Mouse (Mus musculus): ENCODE data around the gene Gm20489. TPM values are rescaled to one million over a fixed set of nuclear protein-coding genes. Genes with fewer than 3 reads are reported as not detected.
A peak's percentile ranks its signal among the peaks of the same experiment; 100 is the strongest.

Gm20489 gene
- not detected in 2 replicates for polyA plus RNA-seq (2015; fragmentation: Nextera tagmentation; extraction: Ambion mirVana)

DNA sequence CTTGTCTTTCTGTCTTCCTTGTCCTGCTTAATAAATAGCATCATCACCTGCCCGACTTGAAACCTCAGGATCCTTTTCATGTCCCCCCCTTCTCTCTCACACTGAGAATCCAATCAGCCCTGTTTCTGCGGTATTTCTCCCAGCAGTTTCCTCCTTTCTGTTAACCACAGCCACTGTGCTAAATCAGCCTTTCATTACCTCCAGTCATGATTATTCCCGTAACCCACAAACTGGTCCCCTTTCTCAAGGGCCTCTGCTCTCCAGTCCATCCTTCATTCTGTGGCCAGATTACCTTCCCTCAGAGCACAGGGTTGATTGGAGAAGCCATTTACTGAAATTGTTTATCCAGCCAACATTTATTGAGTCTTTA, at the start of gene Gm20489:
Gene Gm20489 (minus strand): TSS at position 269 of the 370 bp plus-strand sequence.
- whole genome bisulfite sequencing, result 43% methylated on average over 3 of the region's 3 CpGs
- Histone ChIP-seq H3K9me3 (replicated peaks) (no peaks in the 10 kb centered on the region), H3K4me1 (no peaks in the 10 kb centered on the region), H3K4me3 (replicated peaks) (no peak within 1 kb of the TSS), H3K36me3 (no peaks in the 10 kb centered on the region), H3K4me2 (replicated peaks) (no peak within 1 kb of the TSS), H3K27ac (replicated peaks) (no peak within 1 kb of the TSS), H3K9ac (no peak within 1 kb of the TSS), H3K27me3 (no peaks in the 10 kb centered on the region)
- ATAC-seq (ENCODE audit: insufficient number of reproducible peaks, low FRiP score, low TSS enrichment, low read depth), result no peak

DNA sequence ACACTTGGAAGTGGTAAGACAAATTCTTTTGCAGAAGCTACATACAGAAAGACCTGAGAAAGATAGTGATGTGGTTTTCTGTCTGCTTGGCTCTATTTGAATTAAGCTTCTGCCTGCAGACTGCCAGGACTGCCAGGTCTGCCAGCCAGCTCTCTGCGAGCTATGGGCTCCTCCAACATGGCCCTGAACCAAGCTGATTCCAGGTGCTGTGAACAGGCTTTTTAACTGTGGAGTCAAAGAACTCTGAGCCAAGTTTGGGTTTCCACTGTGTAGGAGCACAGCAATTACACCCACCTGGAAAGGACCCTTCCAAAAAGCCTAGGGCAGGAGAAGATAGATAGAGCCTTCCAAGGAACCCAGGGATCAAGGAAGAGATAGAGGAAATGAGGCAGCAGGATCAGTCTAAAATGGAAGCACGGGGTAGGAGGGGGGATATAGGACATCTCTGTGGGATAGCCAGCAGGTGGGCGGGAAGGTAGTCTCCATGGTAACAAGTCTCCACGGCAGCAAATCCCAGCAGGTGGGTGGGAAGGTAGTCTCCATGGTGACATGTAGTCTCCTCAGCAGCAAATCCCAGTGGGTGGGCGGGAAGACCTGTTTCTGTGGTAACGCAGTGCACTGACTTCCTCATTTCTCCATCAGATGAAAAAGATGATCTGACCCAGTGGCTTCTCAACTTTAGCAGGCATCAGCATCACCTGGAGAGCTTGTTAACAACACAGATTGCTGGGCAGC, 45.0 kb upstream of the Gm20489 start:
- H3K9me3 ChIP-seq (replicated peaks), result no peaks in the 10 kb centered on the region
- WGBS, result 32% methylated on average over 6 of the region's 6 CpGs
- H3K36me3 ChIP-seq, result no peaks in the 10 kb centered on the region
- H3K4me2 ChIP-seq (replicated peaks), result no peak overlapping the region
- no peak for ATAC-seq (ENCODE audit: insufficient number of reproducible peaks, low FRiP score, low TSS enrichment, low read depth)
- 0 out of 2 replicates have a peak, but pooled peaks cover 8% of the 10 kb centered on the region for H3K27me3 ChIP-seq
- no peaks in the 10 kb centered on the region for H3K4me1 ChIP-seq
- H3K9ac ChIP-seq, result no peak overlapping the region
- no peak overlapping the region for H3K4me3 ChIP-seq (replicated peaks)
- H3K27ac ChIP-seq (replicated peaks), result no peak overlapping the region

DNA sequence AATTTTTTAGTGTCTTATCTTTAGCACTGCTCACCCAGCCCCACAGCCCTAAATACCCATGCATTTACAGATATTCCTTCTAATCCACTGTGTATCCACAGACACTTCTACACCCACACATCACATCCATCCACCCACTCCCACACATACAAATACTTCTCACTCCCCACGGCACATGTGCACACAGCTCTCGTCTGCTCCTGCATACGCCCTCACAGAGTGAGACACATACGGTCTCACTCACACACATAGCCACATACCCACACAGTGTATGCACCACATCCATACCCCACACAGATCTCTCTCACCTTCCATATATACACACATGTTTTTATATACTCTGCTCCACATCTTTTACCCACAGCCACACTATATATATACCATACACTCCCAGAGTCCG, 40.5 kb upstream of the Gm20489 start:
- Histone ChIP-seq H3K27ac (replicated peaks) (no peak overlapping the region), H3K9ac (no peak overlapping the region), H3K36me3 (no peaks in the 10 kb centered on the region), H3K4me2 (replicated peaks) (no peak overlapping the region), H3K4me1 (no peaks in the 10 kb centered on the region), H3K9me3 (replicated peaks) (no peaks in the 10 kb centered on the region), H3K27me3 (0 out of 2 replicates have a peak, but pooled peaks cover 5% of the 10 kb centered on the region), H3K4me3 (replicated peaks) (no peak overlapping the region)
- ATAC-seq (ENCODE audit: insufficient number of reproducible peaks, low FRiP score, low TSS enrichment, low read depth), result no peak
- WGBS, result 90% methylated on average over 5 of the region's 5 CpGs

DNA sequence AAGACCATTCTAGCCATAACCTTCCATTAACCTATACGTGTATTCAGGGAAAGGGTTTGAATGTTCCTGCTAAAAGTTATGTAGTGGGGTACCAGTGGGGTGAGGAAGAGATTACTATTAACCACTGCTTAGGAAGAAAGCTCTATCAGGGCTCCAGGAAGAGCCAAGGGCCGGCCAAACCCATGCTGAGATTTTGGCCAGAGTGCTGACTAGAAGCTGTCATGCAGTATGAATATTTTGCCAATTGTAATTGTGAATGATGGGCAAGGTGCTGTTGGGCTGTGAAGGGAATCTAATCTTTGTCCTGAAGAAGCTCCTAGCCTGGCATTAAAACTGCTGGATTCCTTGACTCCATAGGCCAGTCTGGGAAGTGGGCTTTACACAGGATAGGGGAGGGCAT, 35.8 kb upstream of the Gm20489 start:
- Histone ChIP-seq H3K27me3 (no peaks in the 10 kb centered on the region; the same call in 1 of the 2 replicates), H3K4me3 (replicated peaks) (no peak overlapping the region), H3K36me3 (no peaks in the 10 kb centered on the region), H3K4me2 (replicated peaks) (no peak overlapping the region), H3K27ac (replicated peaks) (no peak overlapping the region), H3K4me1 (0 out of 2 replicates have a peak, but pooled peaks cover 5% of the 10 kb centered on the region), H3K9me3 (replicated peaks) (no peaks in the 10 kb centered on the region), H3K9ac (no peak overlapping the region)
- no peak for ATAC-seq (ENCODE audit: insufficient number of reproducible peaks, low FRiP score, low TSS enrichment, low read depth)
- 57% methylated on average over 2 of the region's 2 CpGs for WGBS

DNA sequence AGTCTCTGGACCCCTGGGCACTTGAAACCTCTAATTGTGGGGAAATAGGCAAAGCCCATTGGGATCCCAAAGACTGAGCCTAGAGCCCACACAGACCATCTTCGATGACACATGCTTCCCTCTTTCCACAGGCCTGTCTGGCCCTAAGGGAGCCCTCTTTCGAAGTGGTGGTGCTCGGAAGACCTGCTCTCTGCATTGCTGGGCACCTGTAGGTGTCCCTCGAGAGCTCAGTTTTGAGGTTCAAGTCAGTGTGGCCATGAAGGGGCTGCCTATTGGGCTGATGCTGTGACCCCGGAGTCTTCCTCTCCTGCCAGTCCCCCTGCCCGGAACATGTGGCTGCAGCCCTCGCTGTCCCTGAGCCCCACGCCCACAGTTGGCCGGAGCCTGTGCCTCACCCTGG, 32.8 kb upstream of the Gm20489 start:
- Histone ChIP-seq H3K4me3 (replicated peaks) (no peak overlapping the region), H3K27me3 (no peaks in the 10 kb centered on the region; the same call in 1 of the 2 replicates), H3K36me3 (no peaks in the 10 kb centered on the region), H3K9me3 (replicated peaks) (no peaks in the 10 kb centered on the region), H3K9ac (no peak overlapping the region), H3K27ac (replicated peaks) (no peak overlapping the region), H3K4me2 (replicated peaks) (no peak overlapping the region), H3K4me1 (0 out of 2 replicates have a peak, but pooled peaks cover 5% of the 10 kb centered on the region)
- WGBS, result 73% methylated on average over 9 of the region's 9 CpGs
- no peak for ATAC-seq (ENCODE audit: insufficient number of reproducible peaks, low FRiP score, low TSS enrichment, low read depth)

DNA sequence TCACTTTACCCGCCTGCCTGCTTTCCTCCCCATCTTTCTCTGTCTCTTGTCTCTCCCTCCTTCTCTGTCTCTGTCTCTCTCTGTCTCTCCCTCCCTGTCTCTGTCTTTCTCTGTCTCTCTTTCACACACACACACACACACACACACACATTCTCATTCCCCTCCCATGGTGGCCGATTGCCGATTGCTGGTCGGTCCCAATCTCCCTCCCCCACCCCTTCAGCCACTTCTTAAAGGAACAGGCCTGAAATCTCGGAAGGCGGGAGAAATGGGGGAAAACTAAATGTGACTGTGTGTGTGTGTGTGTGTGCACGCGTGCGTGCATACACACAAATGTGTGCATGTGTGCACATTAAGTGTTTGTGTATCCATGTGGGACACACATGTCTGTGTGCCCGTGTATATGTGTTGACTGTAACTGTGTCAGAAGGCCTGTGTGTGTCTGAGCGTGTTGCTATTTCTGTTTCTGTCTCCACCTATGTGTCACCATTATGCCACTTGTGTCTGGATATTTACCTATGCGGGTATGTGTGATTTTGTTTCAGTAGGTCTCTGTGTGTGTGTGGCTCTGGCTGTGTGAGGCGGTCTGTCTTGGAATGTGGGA, 31.7 kb upstream of the Gm20489 start:
- Histone ChIP-seq H3K27ac (replicated peaks) (peak overlapping the region; percentile 63; the same call in 1 of the 2 replicates), H3K4me1 (0 out of 2 replicates have a peak, but pooled peaks cover 5% of the 10 kb centered on the region), H3K36me3 (0 out of 2 replicates have a peak, but pooled peaks cover 3% of the 10 kb centered on the region), H3K27me3 (no peaks in the 10 kb centered on the region; the same call in 1 of the 2 replicates), H3K4me2 (replicated peaks) (peak overlapping the region; percentile 50), H3K9me3 (replicated peaks) (no peaks in the 10 kb centered on the region), H3K4me3 (replicated peaks) (peak overlapping the region; percentile 45), H3K9ac (no peak overlapping the region)
- 0 out of 2 replicates have a peak, but pooled peaks have one; percentile 12 for ATAC-seq (ENCODE audit: insufficient number of reproducible peaks, low FRiP score, low TSS enrichment, low read depth)
- 32% methylated on average over 13 of the region's 13 CpGs for WGBS

DNA sequence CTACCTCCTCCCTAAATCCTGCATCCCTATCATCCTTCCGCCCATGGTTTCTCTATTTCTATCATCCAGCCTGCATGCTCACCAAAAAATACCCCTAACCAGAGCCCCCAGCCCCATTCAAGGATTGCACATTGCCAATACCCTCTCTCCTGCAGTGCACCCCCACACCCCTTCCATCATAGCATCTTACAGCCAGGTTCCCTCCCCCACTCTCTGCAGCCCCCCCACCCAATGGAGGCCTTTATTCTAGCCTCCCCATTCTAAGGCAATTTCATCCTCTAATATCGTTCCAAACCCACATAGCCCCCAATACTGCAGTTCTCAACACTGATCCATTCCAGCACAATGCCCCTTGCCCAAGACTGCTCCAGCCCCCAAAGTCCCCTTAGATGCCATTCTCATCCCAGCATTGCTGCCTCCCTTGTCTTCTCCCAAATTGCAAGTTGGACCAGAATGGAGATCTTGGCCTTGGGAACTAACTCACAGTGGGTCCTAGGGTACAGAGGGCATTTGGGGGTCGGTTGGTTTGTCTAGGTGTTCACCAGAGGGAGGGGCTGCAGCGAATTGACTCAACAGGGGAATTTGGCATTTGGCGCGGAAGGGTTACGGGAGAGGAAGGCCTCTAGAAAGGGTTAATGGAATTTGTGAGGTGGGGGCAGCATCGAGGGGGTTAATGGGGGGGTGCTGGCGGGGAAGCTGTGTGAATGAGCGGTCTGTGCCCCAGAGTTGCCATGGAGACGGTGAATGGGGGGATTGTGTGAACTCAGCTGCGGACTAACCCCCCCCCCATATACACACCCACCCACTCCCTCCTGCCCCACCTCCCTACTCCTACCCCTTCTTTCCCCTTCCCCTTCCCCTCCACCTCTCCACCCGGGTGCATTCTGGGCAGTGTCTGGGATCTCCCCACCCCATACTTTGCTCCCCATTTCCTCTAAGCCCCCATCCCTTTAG, 30.9 kb upstream of the Gm20489 start:
- H3K27ac ChIP-seq (replicated peaks), result peak overlapping the region; percentile 28
- H3K9ac ChIP-seq, result peak overlapping the region; percentile 28; the same call in 1 of the 2 replicates
- no peaks in the 10 kb centered on the region for H3K9me3 ChIP-seq (replicated peaks)
- H3K27me3 ChIP-seq, result no peaks in the 10 kb centered on the region; the same call in 1 of the 2 replicates
- peak overlapping the region; percentile 45 for H3K4me3 ChIP-seq (replicated peaks)
- 17% methylated on average over 13 of the region's 13 CpGs for WGBS
- H3K4me2 ChIP-seq (replicated peaks), result peak overlapping the region; percentile 50
- peak; percentile 82 for ATAC-seq (ENCODE audit: insufficient number of reproducible peaks, low FRiP score, low TSS enrichment, low read depth)
- H3K36me3 ChIP-seq, result 0 out of 2 replicates have a peak, but pooled peaks cover 3% of the 10 kb centered on the region
- 0 out of 2 replicates have a peak, but pooled peaks cover 5% of the 10 kb centered on the region for H3K4me1 ChIP-seq

DNA sequence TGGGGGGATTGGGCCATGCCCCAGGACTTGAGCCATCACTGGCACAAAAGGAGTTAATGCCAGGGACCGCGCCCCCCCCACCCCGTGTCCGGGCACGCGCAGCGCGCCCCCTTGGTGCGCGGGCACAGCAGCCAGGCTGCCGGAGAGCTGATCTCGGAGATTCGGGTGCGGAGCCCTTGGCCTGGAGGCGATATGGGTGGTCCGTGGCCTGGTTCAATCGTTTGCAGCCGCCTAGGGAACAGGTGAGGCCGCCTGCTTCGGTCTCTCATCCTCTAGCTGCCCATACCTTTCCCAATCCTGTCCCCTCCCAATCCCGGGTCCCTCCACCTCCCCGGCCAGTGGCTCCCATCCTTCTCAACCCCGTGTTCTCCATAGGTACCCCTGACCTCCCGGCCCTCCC, 30.2 kb upstream of the Gm20489 start, which contains the start of gene Nlgn3:
Gene Nlgn3 (plus strand): TSS at position 114 of the 400 bp plus-strand sequence.
- Histone ChIP-seq H3K4me2 (replicated peaks) (peak within 1 kb of the TSS; percentile 50), H3K27me3 (no peaks in the 10 kb centered on the region; the same call in 1 of the 2 replicates), H3K27ac (replicated peaks) (peak within 1 kb of the TSS; percentile 28), H3K9me3 (replicated peaks) (no peaks in the 10 kb centered on the region), H3K4me3 (replicated peaks) (peak within 1 kb of the TSS; percentile 45), H3K9ac (peak within 1 kb of the TSS; percentile 28; the same call in 1 of the 2 replicates), H3K4me1 (0 out of 2 replicates have a peak, but pooled peaks cover 5% of the 10 kb centered on the region), H3K36me3 (peaks cover 3% of the 10 kb centered on the region; the same call in 1 of the 2 replicates)
- WGBS, result 15% methylated on average over 24 of the region's 24 CpGs
- no peak for ATAC-seq (ENCODE audit: insufficient number of reproducible peaks, low FRiP score, low TSS enrichment, low read depth)

DNA sequence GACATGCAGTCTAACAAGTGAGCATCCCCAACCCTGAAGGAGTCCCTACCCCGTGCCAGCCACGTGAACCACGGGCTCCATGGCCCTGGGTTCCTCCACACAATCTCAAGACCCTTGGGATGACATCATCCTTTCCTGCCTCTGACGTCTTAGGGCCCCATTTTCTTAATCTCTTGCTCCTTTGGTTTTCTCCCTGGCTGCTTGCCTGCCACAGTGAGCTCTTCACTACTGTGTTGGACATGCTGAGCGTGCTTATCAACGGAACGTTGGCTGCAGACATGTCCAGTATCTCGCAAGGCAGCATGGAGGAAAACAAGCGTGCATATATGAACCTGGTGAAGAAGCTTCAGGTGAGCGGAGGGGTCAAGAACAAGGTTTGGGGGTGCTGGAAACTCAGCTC, 21.3 kb upstream of the Gm20489 start:
- Histone ChIP-seq H3K27me3 (no peaks in the 10 kb centered on the region), H3K4me3 (replicated peaks) (no peak overlapping the region), H3K36me3 (peaks cover 53% of the 10 kb centered on the region), H3K9me3 (replicated peaks) (no peaks in the 10 kb centered on the region), H3K4me1 (no peaks in the 10 kb centered on the region), H3K9ac (no peak overlapping the region), H3K4me2 (replicated peaks) (no peak overlapping the region), H3K27ac (replicated peaks) (no peak overlapping the region)
- no peak for ATAC-seq (ENCODE audit: insufficient number of reproducible peaks, low FRiP score, low TSS enrichment, low read depth)
- WGBS, result 86% methylated on average over 10 of the region's 10 CpGs

DNA sequence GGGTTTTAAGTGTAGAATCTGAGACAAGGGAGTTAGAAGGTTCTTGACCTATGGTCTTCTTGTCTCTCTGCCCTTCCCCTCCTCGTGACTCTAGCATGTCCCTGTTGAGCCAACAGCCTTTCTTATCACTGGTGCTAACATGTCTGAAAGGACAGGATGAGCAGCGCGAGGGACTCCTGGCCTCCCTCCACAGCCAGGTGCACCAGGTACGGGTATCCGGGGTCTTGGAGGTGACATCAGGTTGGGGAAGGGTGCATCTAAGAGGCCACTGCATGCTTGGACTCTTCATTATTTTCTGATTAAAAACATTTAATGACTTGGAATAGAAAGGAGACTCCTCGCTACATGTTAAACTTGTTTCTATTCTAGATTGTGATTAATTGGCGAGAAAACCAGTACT, 20.2 kb upstream of the Gm20489 start:
- Histone ChIP-seq H3K9ac (no peak overlapping the region), H3K36me3 (peaks cover 62% of the 10 kb centered on the region), H3K27me3 (no peaks in the 10 kb centered on the region), H3K4me1 (no peaks in the 10 kb centered on the region), H3K4me3 (replicated peaks) (no peak overlapping the region), H3K4me2 (replicated peaks) (no peak overlapping the region), H3K27ac (replicated peaks) (no peak overlapping the region), H3K9me3 (replicated peaks) (no peaks in the 10 kb centered on the region)
- ATAC-seq (ENCODE audit: insufficient number of reproducible peaks, low FRiP score, low TSS enrichment, low read depth), result no peak
- WGBS, result 93% methylated on average over 7 of the region's 7 CpGs

Measured in embryonic facial prominence, embryonic 15.5 days (tissue).